Mouse (Mus musculus): ENCODE measurements around the gene Acaca.

GRCm38 (mm10) chr11:84426633-84426998, 297.1 kb downstream of the Acaca start:
- TF ChIP-seq POLR2A (IDR thresholded peaks at IDR 0.05; ENCODE audit: borderline replicate concordance, extremely low read depth, insufficient read depth, insufficient read length, poor library complexity, severe bottlenecking) (no peak), CTCF (IDR thresholded peaks at IDR 0.05; ENCODE audit: borderline replicate concordance, extremely low read depth, insufficient read depth, insufficient read length) (no peak)

Measured in brain, embryonic 14.5 days (tissue).